Mouse (Mus musculus): ENCODE data around the gene Msantd2. TPM values are rescaled to one million over a fixed set of nuclear protein-coding genes. Genes with fewer than 3 reads are reported as not detected.

The Msantd2 gene
- polyA plus RNA-seq (2012; ENCODE audit: low replicate concordance): 15.5 and 39.2 TPM in 2 replicates

GRCm38 (mm10) chr9:37488611-37489396, at the start of gene Msantd2:
Msantd2 (plus strand) TSS chr9:37489319.

GRCm38 (mm10) chr9:37527396-37528224, 38.5 kb downstream of the Msantd2 start, which contains the start of gene Esam:
Esam (plus strand) TSS chr9:37528078.

GRCm38 (mm10) chr9:37539170-37540025, 50.3 kb downstream of the Msantd2 start, which contains the start of gene Vsig2:
Vsig2 (plus strand) TSS chr9:37539255.

GRCm38 (mm10) chr9:37552536-37553293, 63.6 kb downstream of the Msantd2 start, which contains the start of gene Nrgn:
Nrgn (minus strand) TSS chr9:37552904.

GRCm38 (mm10) chr9:37554838-37555748, 66.0 kb downstream of the Msantd2 start, which contains the start of gene Siae:
Siae (plus strand) TSS chr9:37555698.

Other genes with a start within 250 kb of the Msantd2 start
- 3.6 and 4.5 TPM in 2 replicates for gene Slc37a2, start 233.6 kb upstream of the Msantd2 start, polyA plus RNA-seq (2012; ENCODE audit: low replicate concordance)
- 9.7 and 21.2 TPM in 2 replicates for gene Ccdc15, start 140.9 kb upstream of the Msantd2 start, polyA plus RNA-seq (2012; ENCODE audit: low replicate concordance)
- gene Hepacam, start 122.0 kb upstream of the Msantd2 start, polyA plus RNA-seq (2012; ENCODE audit: low replicate concordance): not detected in 2 replicates
- gene Robo4, start 87.4 kb upstream of the Msantd2 start, polyA plus RNA-seq (2012; ENCODE audit: low replicate concordance): 1.1 and 2.0 TPM in 2 replicates
- 0.21 and 0.71 TPM in 2 replicates for gene Robo3, start 56.1 kb upstream of the Msantd2 start, polyA plus RNA-seq (2012; ENCODE audit: low replicate concordance)
- gene Esam, start 38.8 kb downstream of the Msantd2 start, polyA plus RNA-seq (2012; ENCODE audit: low replicate concordance): 1.2 and 2.2 TPM in 2 replicates
- not detected in 2 replicates for gene Vsig2, start 49.9 kb downstream of the Msantd2 start, polyA plus RNA-seq (2012; ENCODE audit: low replicate concordance)
- 101 and 116 TPM in 2 replicates for gene Nrgn, start 63.6 kb downstream of the Msantd2 start, polyA plus RNA-seq (2012; ENCODE audit: low replicate concordance)
- 0.35 and 1.1 TPM in 2 replicates for gene Siae, start 66.4 kb downstream of the Msantd2 start, polyA plus RNA-seq (2012; ENCODE audit: low replicate concordance)
- gene Spa17, start 124.4 kb downstream of the Msantd2 start, polyA plus RNA-seq (2012; ENCODE audit: low replicate concordance): 0.77 TPM in 1 of 2 replicates, not detected in the other
- gene Tbrg1, start 168.0 kb downstream of the Msantd2 start, polyA plus RNA-seq (2012; ENCODE audit: low replicate concordance): 29.6 and 34.1 TPM in 2 replicates
- gene Panx3, start 179.9 kb downstream of the Msantd2 start, polyA plus RNA-seq (2012; ENCODE audit: low replicate concordance): not detected in 2 replicates
- gene Olfr160, start 226.9 kb downstream of the Msantd2 start, polyA plus RNA-seq (2012; ENCODE audit: low replicate concordance): not detected in 2 replicates

Data from hematopoietic multipotent progenitor cell, adult 10-12 weeks (in vitro differentiated cells).